Mouse (Mus musculus) limb, embryonic 13.5 days (tissue): ENCODE measurements around the gene Saa3. TPM values are rescaled to one million over a fixed set of nuclear protein-coding genes. Genes with fewer than 3 reads are reported as not detected.
"Not testable (repeated sequence)": the region's sequence is repeated elsewhere in the genome, so short reads cannot be mapped to it uniquely, and the experiment has no call there.

Experiments
- ATAC-seq: fragments of 200-750 bp; cut with Nextera tagmentation; 2 replicates; pipeline ENCODE4 v1.8.0; 2017; ENCODE audit warnings: low read depth, moderate number of reproducible peaks, moderate TSS enrichment; ENCODE audit not compliant: low FRiP score
- H3K27ac ChIP-seq: fragments of 300-500 bp; sonication (generic); 2 replicates; pipeline ENCODE4 v1.5.1; 2015; ENCODE audit warnings: inconsistent platforms, mild to moderate bottlenecking, moderate library complexity
- H3K27me3 ChIP-seq: fragments of 300-500 bp; sonication (generic); 2 replicates; pipeline ENCODE4 v1.6.1; 2015; ENCODE audit warnings: mild to moderate bottlenecking, inconsistent platforms
- H3K36me3 ChIP-seq: fragments of 300-500 bp; sonication (generic); 2 replicates; pipeline ENCODE4 v1.6.1; 2015; ENCODE audit warnings: inconsistent platforms, mild to moderate bottlenecking, moderate library complexity
- H3K4me1 ChIP-seq: fragments of 300-500 bp; sonication (generic); 2 replicates; pipeline ENCODE4 v1.6.1; 2015; ENCODE audit warnings: inconsistent platforms
- H3K4me2 ChIP-seq: fragments of 300-500 bp; sonication (generic); replicated peaks from 2 replicates; pipeline ENCODE4 v1.6.1; 2015; ENCODE audit warnings: inconsistent platforms, mild to moderate bottlenecking, moderate library complexity
- H3K4me3 ChIP-seq: fragments of 300-500 bp; sonication (generic); 2 replicates; pipeline ENCODE4 v1.5.1; 2015; ENCODE audit warnings: moderate library complexity, mild to moderate bottlenecking, inconsistent platforms
- H3K9ac ChIP-seq: fragments of 300-500 bp; sonication (generic); 2 replicates; pipeline ENCODE4 v1.6.1; 2015; ENCODE audit warnings: mild to moderate bottlenecking, inconsistent platforms
- H3K9me3 ChIP-seq: fragments of 300-500 bp; sonication (generic); 2 replicates; pipeline ENCODE4 v1.6.1; 2016; ENCODE audit warnings: inconsistent platforms
- WGBS: fragments of 180-500 bp; shearing (Covaris S2); methylation state at CpG from one replicate; pipeline ENCODE4 v1.1.7; 2015; 5-methylcytosine and 5-hydroxymethylcytosine counted together
- polyA plus RNA-seq: library from polyadenylated mRNA; unstranded; fragments of >200 nt; fragmentation: Nextera tagmentation; extraction: Ambion mirVana; gene quantifications from 2 replicates; pipeline ENCODE4 v1.2.1, GENCODE M21; 2015

Saa3 gene
- polyA plus RNA-seq: 0.41 and 0.59 TPM in 2 replicates

GRCm38 (mm10) chr7:46715600-46715999, at the start of gene Saa3:
Gene Saa3 (minus strand): TSS chr7:46715700.
- Histone ChIP-seq H3K9ac (no peak within 1 kb of the TSS), H3K36me3 (no peaks in the 10 kb centered on the region), H3K4me3 (no peak within 1 kb of the TSS), H3K4me1 (no peaks in the 10 kb centered on the region), H3K4me2 (no peak within 1 kb of the TSS), H3K27me3 (no peaks in the 10 kb centered on the region), H3K9me3 (no peaks in the 10 kb centered on the region), H3K27ac (no peak within 1 kb of the TSS)
- ATAC-seq: no peak
- 84% methylated on average over 5 of the region's 5 CpGs for WGBS

- WGBS: 94% methylated on average over 8 of the region's 8 CpGs
- Histone ChIP-seq H3K36me3 (peaks cover 88% of the 10 kb centered on the region), H3K4me3 (no peak overlapping the region), H3K4me1 (no peaks in the 10 kb centered on the region), H3K4me2 (no peak overlapping the region), H3K27ac (no peak overlapping the region), H3K27me3 (no peaks in the 10 kb centered on the region), H3K9ac (no peak overlapping the region), H3K9me3 (no peaks in the 10 kb centered on the region)
- no peak for ATAC-seq
Measured at GRCm38 (mm10) chr7:46764672-46765071, 49.2 kb upstream of the Saa3 start.

- H3K4me3 ChIP-seq: no peak overlapping the region
- no peak for ATAC-seq
- H3K9ac ChIP-seq: no peak overlapping the region
- H3K4me1 ChIP-seq: no peaks in the 10 kb centered on the region
- no peak overlapping the region for H3K4me2 ChIP-seq
- H3K9me3 ChIP-seq: no peaks in the 10 kb centered on the region
- H3K36me3 ChIP-seq: peaks cover 78% of the 10 kb centered on the region
- H3K27ac ChIP-seq: no peak overlapping the region
- 90% methylated on average over 5 of the region's 5 CpGs for WGBS
- no peaks in the 10 kb centered on the region for H3K27me3 ChIP-seq
Measured at GRCm38 (mm10) chr7:46762601-46763000, 47.1 kb upstream of the Saa3 start.

- H3K36me3 ChIP-seq: peaks cover 68% of the 10 kb centered on the region
- H3K27ac ChIP-seq: no peak overlapping the region
- ATAC-seq: no peak
- no peak overlapping the region for H3K9ac ChIP-seq
- no peaks in the 10 kb centered on the region for H3K9me3 ChIP-seq
- 81% methylated on average over 11 of the region's 11 CpGs for WGBS
- H3K4me1 ChIP-seq: no peaks in the 10 kb centered on the region
- no peak overlapping the region for H3K4me3 ChIP-seq
- no peak overlapping the region for H3K4me2 ChIP-seq
- H3K27me3 ChIP-seq: no peaks in the 10 kb centered on the region
Measured at GRCm38 (mm10) chr7:46761049-46761795, 45.7 kb upstream of the Saa3 start.

- H3K9ac ChIP-seq: no peak within 1 kb of the TSS
- no peaks in the 10 kb centered on the region for H3K27me3 ChIP-seq
- H3K9me3 ChIP-seq: no peaks in the 10 kb centered on the region
- no peak within 1 kb of the TSS for H3K27ac ChIP-seq
- H3K4me1 ChIP-seq: no peaks in the 10 kb centered on the region
- no peak for ATAC-seq
- no peaks in the 10 kb centered on the region for H3K36me3 ChIP-seq
- H3K4me3 ChIP-seq: no peak within 1 kb of the TSS
- 62% methylated on average over 3 of the region's 3 CpGs for WGBS
- H3K4me2 ChIP-seq: no peak within 1 kb of the TSS
Measured at GRCm38 (mm10) chr7:46751490-46751889, 36.0 kb upstream of the Saa3 start, which contains the start of gene Saa2. Gene Saa2 (plus strand): TSS chr7:46751790.

- Histone ChIP-seq H3K27me3 (no peaks in the 10 kb centered on the region), H3K4me3 (no peak overlapping the region), H3K4me2 (no peak overlapping the region), H3K27ac (no peak overlapping the region), H3K9me3 (no peaks in the 10 kb centered on the region), H3K4me1 (no peaks in the 10 kb centered on the region), H3K9ac (no peak overlapping the region), H3K36me3 (no peaks in the 10 kb centered on the region)
- WGBS: 65% methylated on average over 3 of the region's 3 CpGs
- ATAC-seq: no peak
Measured at GRCm38 (mm10) chr7:46748459-46748858, 33.0 kb upstream of the Saa3 start.

- H3K9me3 ChIP-seq: no peaks in the 10 kb centered on the region
- H3K9ac ChIP-seq: no peak overlapping the region
- H3K4me3 ChIP-seq: no peak overlapping the region
- H3K27me3 ChIP-seq: no peaks in the 10 kb centered on the region
- ATAC-seq: no peak
- 54% methylated on average over 7 of the region's 7 CpGs for WGBS
- H3K27ac ChIP-seq: no peak overlapping the region
- no peak overlapping the region for H3K4me2 ChIP-seq
- no peaks in the 10 kb centered on the region for H3K4me1 ChIP-seq
- no peaks in the 10 kb centered on the region for H3K36me3 ChIP-seq
Measured at GRCm38 (mm10) chr7:46746381-46746780, 30.9 kb upstream of the Saa3 start.

GRCm38 (mm10) chr7:46745816-46746215, 30.3 kb upstream of the Saa3 start:
- Histone ChIP-seq H3K27me3 (no peaks in the 10 kb centered on the region), H3K27ac (no peak overlapping the region), H3K9ac (no peak overlapping the region), H3K4me3 (no peak overlapping the region), H3K36me3 (no peaks in the 10 kb centered on the region), H3K9me3 (no peaks in the 10 kb centered on the region), H3K4me1 (no peaks in the 10 kb centered on the region), H3K4me2 (no peak overlapping the region)
- 63% methylated on average over 3 of the region's 3 CpGs for WGBS
- ATAC-seq: no peak

- H3K9me3 ChIP-seq, H3K27ac ChIP-seq, H3K36me3 ChIP-seq, H3K4me3 ChIP-seq, ATAC-seq, H3K9ac ChIP-seq, H3K4me2 ChIP-seq, H3K27me3 ChIP-seq, H3K4me1 ChIP-seq: not testable (repeated sequence)
- 68% methylated on average over 3 of the region's 3 CpGs for WGBS
Measured at GRCm38 (mm10) chr7:46742880-46743279, 27.4 kb upstream of the Saa3 start, which contains the start of gene Saa1. Gene Saa1 (minus strand): TSS chr7:46742980.

GRCm38 (mm10) chr7:46740041-46740440, 24.5 kb upstream of the Saa3 start:
- not testable (repeated sequence) for H3K4me2 ChIP-seq, H3K36me3 ChIP-seq, ATAC-seq, H3K27me3 ChIP-seq, H3K4me1 ChIP-seq, H3K4me3 ChIP-seq, H3K9me3 ChIP-seq, H3K9ac ChIP-seq, H3K27ac ChIP-seq
- WGBS: 80% methylated on average over 5 of the region's 5 CpGs

- no peaks in the 10 kb centered on the region for H3K36me3 ChIP-seq
- H3K4me2 ChIP-seq: no peak overlapping the region
- no peaks in the 10 kb centered on the region for H3K9me3 ChIP-seq
- WGBS: 75% methylated on average over 12 of the region's 12 CpGs
- no peak overlapping the region for H3K27ac ChIP-seq
- no peaks in the 10 kb centered on the region for H3K27me3 ChIP-seq
- no peak for ATAC-seq
- H3K9ac ChIP-seq: no peak overlapping the region
- H3K4me1 ChIP-seq: no peaks in the 10 kb centered on the region
- H3K4me3 ChIP-seq: no peak overlapping the region
Measured at GRCm38 (mm10) chr7:46738561-46739460, 23.3 kb upstream of the Saa3 start.

- no peak overlapping the region for H3K4me2 ChIP-seq
- no peaks in the 10 kb centered on the region for H3K36me3 ChIP-seq
- no peaks in the 10 kb centered on the region for H3K27me3 ChIP-seq
- H3K27ac ChIP-seq: no peak overlapping the region
- ATAC-seq: no peak
- 66% methylated on average over 2 of the region's 2 CpGs for WGBS
- no peaks in the 10 kb centered on the region for H3K4me1 ChIP-seq
- no peak overlapping the region for H3K4me3 ChIP-seq
- no peaks in the 10 kb centered on the region for H3K9me3 ChIP-seq
- H3K9ac ChIP-seq: no peak overlapping the region
Measured at GRCm38 (mm10) chr7:46734983-46735382, 19.5 kb upstream of the Saa3 start.
